Mouse (Mus musculus): ENCODE measurements around the gene Pigp.
A peak's percentile ranks its signal among the peaks of the same experiment; 100 is the strongest.

The Pigp gene

GRCm38 (mm10) chr16:94317752-94318151, 53.9 kb downstream of the Pigp start:
- no peak for DNase-seq (ENCODE audit: low read depth)

DNA sequence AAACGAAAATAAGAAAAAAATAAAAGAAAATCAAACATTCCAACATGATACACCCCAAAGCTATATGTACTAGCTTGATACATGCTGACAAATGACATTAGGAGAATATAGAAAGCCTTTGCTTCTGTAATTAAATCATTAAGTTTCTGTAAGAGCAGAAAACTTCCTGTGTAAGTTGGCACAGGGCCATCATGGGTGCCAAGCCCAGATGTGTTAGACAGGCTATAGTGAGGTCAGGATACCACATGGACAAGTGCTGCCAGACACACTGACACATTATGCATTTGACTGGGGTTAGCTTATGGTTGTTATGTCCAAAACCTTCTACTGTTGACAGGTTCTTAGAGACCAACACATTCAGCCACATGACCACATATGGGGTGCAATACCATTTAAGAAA, 56.4 kb downstream of the Pigp start:
- peak; percentile 14 for DNase-seq (ENCODE audit: low read depth)

- DNase-seq (ENCODE audit: low read depth) = no peak
These were observed 57.0 kb downstream of the Pigp start for GRCm38 (mm10) chr16:94314626-94315025.

GRCm38 (mm10) chr16:94313229-94314030, 58.2 kb downstream of the Pigp start, which contains the start of gene Hlcs:
Gene Hlcs (minus strand): TSS chr16:94313571.
- DNase-seq (ENCODE audit: low read depth) = peak; percentile 96

- DNase-seq (ENCODE audit: low read depth) = peak; percentile 89
These were observed 58.9 kb downstream of the Pigp start for GRCm38 (mm10) chr16:94312663-94313228.

- DNase-seq (ENCODE audit: low read depth) = no peak
These were observed 59.7 kb downstream of the Pigp start for GRCm38 (mm10) chr16:94311931-94312330.

DNA sequence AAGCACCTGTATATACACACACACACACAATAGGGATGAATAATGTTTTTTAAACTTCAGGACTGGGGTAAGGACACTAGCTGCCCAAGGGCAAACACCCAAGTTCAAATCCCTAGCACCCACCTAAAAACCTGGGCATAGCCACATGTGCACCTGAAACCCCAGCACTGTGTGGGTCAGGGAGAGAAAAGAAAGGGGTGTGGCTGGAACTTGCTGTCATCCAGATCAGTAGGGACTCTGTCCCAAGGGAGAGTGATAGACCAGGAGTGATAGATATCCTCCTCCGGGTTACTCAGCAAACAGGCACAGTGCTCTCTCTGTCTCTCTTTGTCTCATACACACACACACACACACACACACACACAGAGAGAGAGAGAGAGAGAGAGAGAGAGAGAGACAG, 60.2 kb downstream of the Pigp start:
- no peak for DNase-seq (ENCODE audit: low read depth)

GRCm38 (mm10) chr16:94309025-94309424, 62.6 kb downstream of the Pigp start:
- no peak for DNase-seq (ENCODE audit: low read depth)
